Comparison of ENCODE assay signal across 9 mouse cellular contexts in the genomic region with DNA sequence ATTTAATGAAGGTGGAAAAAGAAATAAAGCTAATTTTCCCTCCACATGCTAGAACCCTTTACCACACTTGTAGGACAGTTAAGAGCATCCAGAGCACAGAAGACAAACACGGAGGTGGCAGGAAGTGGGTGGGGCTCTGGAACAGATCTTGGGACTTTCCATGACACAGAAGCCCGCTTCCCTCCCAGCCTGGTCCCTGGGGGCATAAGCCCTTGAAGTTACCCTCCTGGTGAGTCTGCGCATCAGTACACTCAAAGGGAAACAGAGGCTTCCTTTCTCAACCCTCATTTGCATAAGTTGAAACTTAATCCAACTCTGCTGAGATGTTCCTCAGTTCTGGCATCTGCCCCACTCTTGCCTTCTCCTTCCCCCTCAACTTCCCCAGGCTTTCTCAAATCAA.
DNase-seq lines count a peak whose midpoint lies in the region; TF ChIP-seq lines count a peak whose summit lies in the region.
"Had no signal": no experiment of that assay in that cellular context is flagged by ENCODE, and none has a peak within 500 bp of the region (broad histone marks: within the 10 kb centered on the region; RNA-seq: fewer than 3 reads in every experiment).

No protein-coding gene starts in this region.

- no peaks in the 10 kb centered on the region; the same call in 1 of the 2 replicates for H3K27me3 ChIP-seq in splenic B cell, adult 2 months (ENCODE audit: control insufficient read depth, insufficient read depth, low read length, poor library complexity, severe bottlenecking)

- H3K36me3 ChIP-seq in splenic B cell, adult 2 months (ENCODE audit: control insufficient read depth, insufficient read depth, low read length, poor library complexity, severe bottlenecking) = no peaks in the 10 kb centered on the region

- no peak overlapping the region; the same call in 1 of the 2 replicates for H3K4me3 ChIP-seq in layer of hippocampus, adult 2 months

- DNase-seq in ovary, postnatal 14 days (ENCODE audit: low spot score) = peak; percentile 3
- DNase-seq in ovary, postnatal 10 days (ENCODE audit: low spot score) = no peak
- peak; percentile 46 for DNase-seq in adrenal gland, postnatal 10 days
- DNase-seq in heart, adult 9 months (ENCODE audit: low spot score in 2 of 2) = peak; percentile 75 to 76
- peak; percentile 76 for DNase-seq in kidney, postnatal 10 days
- peak; percentile 91 for DNase-seq in splenic B cell, adult 2 months (ENCODE audit: low read depth, low spot score)
- no peak for DNase-seq in frontal cortex, postnatal 10 days (ENCODE audit: low spot score in 2 of 2)
- DNase-seq in layer of hippocampus, adult 2 months (ENCODE audit: low spot score in 2 of 2) = no peak

- H3K27ac ChIP-seq in layer of hippocampus, adult 2 months = no peak overlapping the region
- H3K27ac ChIP-seq: macrophage had no signal

- no peak for TF ChIP-seq CTCF in layer of hippocampus, adult 2 months (conservative IDR thresholded peaks at IDR 0.05)

Comparison
In these comparisons a context has a peak if more than half of its experiments do, and no peak if none do; other contexts are left out.
1. DNase-seq: peak in ovary, postnatal 14 days (single experiment), adrenal gland, postnatal 10 days (single experiment), heart, adult 9 months (2 of 2), kidney, postnatal 10 days (single experiment) and splenic B cell, adult 2 months (single experiment); none in ovary, postnatal 10 days (single experiment), frontal cortex, postnatal 10 days (0 of 2) and layer of hippocampus, adult 2 months (0 of 2).